42 mouse cellular contexts compared by ENCODE assay signal in the genomic region with DNA sequence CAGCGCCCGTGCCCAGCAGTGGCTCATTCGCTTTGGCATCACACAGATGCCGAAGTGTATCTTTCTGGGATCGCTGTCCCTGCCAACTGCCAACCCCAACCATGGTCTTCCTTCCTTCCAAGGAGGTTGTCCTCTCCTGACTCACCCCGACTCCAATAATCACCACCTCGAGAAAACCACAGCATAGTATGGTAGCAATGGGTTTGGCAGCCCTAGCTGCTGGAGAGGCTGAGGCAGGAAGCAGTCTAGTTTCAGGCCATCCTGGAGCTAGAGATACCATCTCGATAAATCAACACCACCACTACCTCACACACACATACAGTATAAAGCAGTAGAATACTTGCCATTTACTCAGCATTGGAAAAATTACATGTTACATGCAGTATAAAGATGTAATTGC. TPM values are rescaled to one million over a fixed set of nuclear protein-coding genes. Genes with fewer than 3 reads are reported as not detected.
"Had no signal": no experiment of that assay in that cellular context is flagged by ENCODE, and none has a peak within 500 bp of the region (broad histone marks: within the 10 kb centered on the region; RNA-seq: fewer than 3 reads in every experiment).

No protein-coding gene starts in this region.

- H3K4me1 ChIP-seq: heart, embryonic 10.5 days; heart, embryonic 12.5 days; heart, embryonic 13.5 days; heart, embryonic 15.5 days; hindbrain, embryonic 10.5 days; hindbrain, embryonic 12.5 days; hindbrain, embryonic 13.5 days; hindbrain, embryonic 15.5 days; intestine, embryonic 15.5 days had no signal

- ATAC-seq: hindbrain, embryonic 16.5 days; hindbrain, postnatal 0 days; inflammation-experienced regulatory T-cells, adult 6 months; intestine, embryonic 15.5 days; intestine, embryonic 16.5 days; intestine, postnatal 0 days had no signal

- H3K36me3 ChIP-seq: heart, embryonic 10.5 days; heart, embryonic 12.5 days; heart, embryonic 13.5 days; heart, embryonic 15.5 days; hindbrain, embryonic 13.5 days; hindbrain, embryonic 15.5 days; intestine, embryonic 15.5 days had no signal

- H3K27me3 ChIP-seq: heart, embryonic 13.5 days; heart, embryonic 15.5 days; hindbrain, embryonic 12.5 days; hindbrain, embryonic 13.5 days; hindbrain, embryonic 15.5 days; intestine, embryonic 15.5 days; kidney, embryonic 15.5 days had no signal

- H3K4me2 ChIP-seq: heart, embryonic 11.5 days; heart, embryonic 12.5 days; heart, embryonic 13.5 days; heart, embryonic 15.5 days; hindbrain, embryonic 12.5 days; hindbrain, embryonic 13.5 days; hindbrain, embryonic 14.5 days; hindbrain, embryonic 15.5 days; intestine, embryonic 15.5 days; kidney, embryonic 15.5 days had no signal

- H3K9ac ChIP-seq: heart, embryonic 12.5 days; heart, embryonic 13.5 days; heart, embryonic 15.5 days; hindbrain, embryonic 12.5 days; hindbrain, embryonic 13.5 days; hindbrain, embryonic 14.5 days; hindbrain, embryonic 15.5 days; intestine, embryonic 15.5 days; kidney, embryonic 15.5 days had no signal

- H3K27ac ChIP-seq: heart, embryonic 10.5 days; heart, embryonic 13.5 days; heart, embryonic 15.5 days; hindbrain, embryonic 10.5 days; hindbrain, embryonic 12.5 days; hindbrain, embryonic 13.5 days; hindbrain, embryonic 14.5 days; hindbrain, embryonic 15.5 days; hindbrain, postnatal 0 days; intestine, embryonic 15.5 days; kidney, embryonic 15.5 days; kidney, postnatal 0 days; layer of hippocampus, adult 2 months had no signal

- DNase-seq: heart, postnatal 10 days; heart, postnatal 14 days; heart, postnatal 36 days; heart, postnatal 4 days; kidney, adult 11 months; kidney, adult 18-20 months; kidney, adult 2 months; kidney, adult 8-10 months; kidney, adult 9 months; kidney, postnatal 10 days; kidney, postnatal 14 days; kidney, postnatal 25 days; kidney, postnatal 36 days; kidney, postnatal 4 days; layer of hippocampus, adult 9-11 months; layer of hippocampus, postnatal 36 days had no signal

- H3K4me3 ChIP-seq: heart, embryonic 10.5 days; heart, embryonic 12.5 days; heart, embryonic 13.5 days; heart, embryonic 15.5 days; hindbrain, embryonic 10.5 days; hindbrain, embryonic 12.5 days; hindbrain, embryonic 13.5 days; hindbrain, embryonic 15.5 days; intestine, embryonic 15.5 days; kidney, embryonic 15.5 days; layer of hippocampus, adult 2 months had no signal

- H3K9me3 ChIP-seq: heart, embryonic 12.5 days; heart, embryonic 15.5 days; hindbrain, embryonic 13.5 days; hindbrain, embryonic 15.5 days; intestine, embryonic 15.5 days had no signal

RNA-seq across cellular contexts. Expression of gene Spem2, which starts 0.6 kb away (rescaled TPM):
- polyA plus RNA-seq: heart, embryonic 11.5 days; heart, embryonic 12.5 days; heart, embryonic 13.5 days; heart, embryonic 14.5 days; heart, embryonic 15.5 days; heart, embryonic 16.5 days; heart, postnatal 0 days; hindbrain, embryonic 10.5 days; hindbrain, embryonic 11.5 days; hindbrain, embryonic 12.5 days; hindbrain, embryonic 14.5 days; hindbrain, embryonic 15.5 days; hindbrain, embryonic 16.5 days; hindbrain, postnatal 0 days; inflammation-experienced regulatory T-cells, adult 6 months; intestine, embryonic 14.5 days; intestine, embryonic 15.5 days; intestine, embryonic 16.5 days; kidney, embryonic 15.5 days; kidney, embryonic 16.5 days; kidney, postnatal 0 days; large intestine, adult 2 months had no signal

RNA-seq across cellular contexts. Expression of gene Spem1, which starts 3.1 kb away (rescaled TPM):
- polyA plus RNA-seq: heart, embryonic 10.5 days; heart, embryonic 11.5 days; heart, embryonic 12.5 days; heart, embryonic 13.5 days; heart, embryonic 14.5 days; heart, embryonic 15.5 days; heart, embryonic 16.5 days; heart, postnatal 0 days; inflammation-experienced regulatory T-cells, adult 6 months; intestine, embryonic 14.5 days; intestine, embryonic 15.5 days; intestine, embryonic 16.5 days; intestine, postnatal 0 days; kidney, postnatal 0 days had no signal

RNA-seq across cellular contexts. Expression of gene Gm39566, which starts 3.8 kb away (rescaled TPM):
- polyA plus RNA-seq: heart, embryonic 10.5 days; heart, embryonic 11.5 days; heart, embryonic 12.5 days; heart, embryonic 13.5 days; heart, embryonic 14.5 days; heart, embryonic 15.5 days; heart, embryonic 16.5 days; heart, postnatal 0 days; hindbrain, embryonic 10.5 days; hindbrain, embryonic 11.5 days; hindbrain, embryonic 12.5 days; hindbrain, embryonic 13.5 days; hindbrain, embryonic 14.5 days; hindbrain, embryonic 15.5 days; hindbrain, embryonic 16.5 days; hindbrain, postnatal 0 days; inflammation-experienced regulatory T-cells, adult 6 months; intestine, embryonic 14.5 days; intestine, embryonic 15.5 days; intestine, embryonic 16.5 days; intestine, postnatal 0 days; kidney, embryonic 15.5 days; kidney, embryonic 16.5 days; kidney, postnatal 0 days; large intestine, adult 2 months had no signal

RNA-seq across cellular contexts. Expression of gene Tmem102, which starts 13.4 kb away (rescaled TPM):
- polyA plus RNA-seq: inflammation-experienced regulatory T-cells, adult 6 months had no signal

RNA-seq across cellular contexts. Expression of gene Fgf11, which starts 17.2 kb away (rescaled TPM):
- polyA plus RNA-seq: inflammation-experienced regulatory T-cells, adult 6 months had no signal
